Mouse (Mus musculus) heart, adult 18-20 months (tissue): ENCODE measurements around the gene Dnajb11. TPM values are rescaled to one million over a fixed set of nuclear protein-coding genes. Genes with fewer than 3 reads are reported as not detected.

Experiments used
- DNase-seq, 2 experiments: peaks; one replicate each; pipeline ENCODE4 v3.0.0; 2021 to 2022; ENCODE audit warnings: mixed read lengths in 1 of 2
- long read RNA-seq, 2 experiments: library from polyadenylated mRNA; stranded (forward); transcript quantifications; one replicate each; pipeline ENCODE4 v2.0.0; 2021
- total RNA-seq, 2 experiments: library from RNA; stranded (reverse); gene quantifications; 2 replicates each; pipeline ENCODE4 v1.2.3; 2021

Dnajb11 gene
- total RNA-seq = 10 to 100 TPM; 47.1 to 50.0 TPM
- long read RNA-seq, experiment 1, transcript Dnajb11-201 (10 exons, 1,927 nt) = major isoform, 113 of 122 reads
- long read RNA-seq, experiment 1, partial matches to known transcripts = 2 of 122 reads
- long read RNA-seq, experiment 1, other reads (novel, unspliced or antisense) = 7 of 122 reads
- long read RNA-seq, experiment 2, transcript Dnajb11-201 (10 exons, 1,927 nt) = major isoform, 44 of 49 reads
- long read RNA-seq, experiment 2, partial matches to known transcripts = 1 of 49 reads
- long read RNA-seq, experiment 2, other reads (novel, unspliced or antisense) = 4 of 49 reads

- peak; percentile 99 to 100 for DNase-seq
Measured at GRCm38 (mm10) chr16:22857431-22858113, at the start of gene Dnajb11, which contains the start of gene Tbccd1. Gene Dnajb11 (plus strand): TSS chr16:22857845. Gene Tbccd1 (minus strand): TSS chr16:22857669.

GRCm38 (mm10) chr16:22811477-22811876 is 46.2 kb upstream of the Dnajb11 start, which contains the start of gene Crygs:
Gene Crygs (minus strand): TSS chr16:22811577.
- DNase-seq = no peak

GRCm38 (mm10) chr16:22820731-22821130 is 36.9 kb upstream of the Dnajb11 start:
- no peak for DNase-seq

GRCm38 (mm10) chr16:22832932-22833525 is 24.6 kb upstream of the Dnajb11 start:
- no peak for DNase-seq

- DNase-seq = no peak
Measured at GRCm38 (mm10) chr16:22839146-22839857, 18.3 kb upstream of the Dnajb11 start.

GRCm38 (mm10) chr16:22842871-22843270 is 14.8 kb upstream of the Dnajb11 start:
- no peak for DNase-seq

GRCm38 (mm10) chr16:22844061-22844801 is 13.4 kb upstream of the Dnajb11 start:
- DNase-seq = peak; percentile 84 to 85

- DNase-seq = no peak
Measured at GRCm38 (mm10) chr16:22844834-22845233, 12.8 kb upstream of the Dnajb11 start.

- DNase-seq = no peak
Measured at GRCm38 (mm10) chr16:22845481-22845880, 12.2 kb upstream of the Dnajb11 start.

GRCm38 (mm10) chr16:22847686-22848085 is 10.0 kb upstream of the Dnajb11 start:
- DNase-seq = no peak

- no peak for DNase-seq
Measured at GRCm38 (mm10) chr16:22848331-22848730, 9.3 kb upstream of the Dnajb11 start.

- DNase-seq = no peak
Measured at GRCm38 (mm10) chr16:22852709-22853108, 4.9 kb upstream of the Dnajb11 start.

GRCm38 (mm10) chr16:22856773-22857172 is 872 bp upstream of the Dnajb11 start:
- no peak for DNase-seq

GRCm38 (mm10) chr16:22872397-22872796 is 14.8 kb downstream of the Dnajb11 start:
- no peak for DNase-seq

GRCm38 (mm10) chr16:22873369-22873768 is 15.7 kb downstream of the Dnajb11 start:
- DNase-seq = peak in 1 of 2 experiments; percentile 17

GRCm38 (mm10) chr16:22876218-22877043 is 18.8 kb downstream of the Dnajb11 start:
- DNase-seq = peak in 1 of 2 experiments; percentile 70

- DNase-seq = peak in 1 of 2 experiments; percentile 15
Measured at GRCm38 (mm10) chr16:22877660-22878390, 20.2 kb downstream of the Dnajb11 start.

GRCm38 (mm10) chr16:22878716-22879115 is 21.1 kb downstream of the Dnajb11 start:
- DNase-seq = no peak

GRCm38 (mm10) chr16:22879945-22880595 is 22.4 kb downstream of the Dnajb11 start:
- no peak for DNase-seq
